Mouse (Mus musculus) midbrain, embryonic 16.5 days (tissue): ENCODE data around the gene Polr2l. TPM values are rescaled to one million over a fixed set of nuclear protein-coding genes. Genes with fewer than 3 reads are reported as not detected.
A peak's percentile ranks its signal among the peaks of the same experiment; 100 is the strongest.

ENCODE experiments used
- ATAC-seq: fragments of 200-750 bp; cut with Nextera tagmentation; 2 replicates; pipeline ENCODE4 v1.8.0; 2017; ENCODE audit warnings: moderate TSS enrichment
- H3K27ac ChIP-seq: fragments of 300-500 bp; sonication (generic); 2 replicates; pipeline ENCODE4 v1.5.1; 2014; ENCODE audit warnings: mild to moderate bottlenecking, low read length, mixed read lengths
- H3K27me3 ChIP-seq: fragments of 300-500 bp; sonication (generic); 2 replicates; pipeline ENCODE4 v1.6.1; 2014; ENCODE audit warnings: low read depth, low read length, mixed read lengths; ENCODE audit not compliant: control insufficient read depth, insufficient read depth
- H3K36me3 ChIP-seq: fragments of 300-500 bp; sonication (generic); 2 replicates; pipeline ENCODE4 v1.6.1; 2014; ENCODE audit warnings: mild to moderate bottlenecking, low read length, moderate library complexity, mixed read lengths; ENCODE audit not compliant: control insufficient read depth, insufficient read depth
- H3K4me1 ChIP-seq: fragments of 300-500 bp; sonication (generic); 2 replicates; pipeline ENCODE4 v1.6.1; 2014; ENCODE audit warnings: mild to moderate bottlenecking, low read length, mixed read lengths; ENCODE audit not compliant: control insufficient read depth, insufficient read depth
- H3K4me2 ChIP-seq: fragments of 300-500 bp; sonication (generic); 2 replicates; pipeline ENCODE4 v1.6.1; 2014; ENCODE audit warnings: mild to moderate bottlenecking, low read length, mixed read lengths
- H3K4me3 ChIP-seq: fragments of 300-500 bp; sonication (generic); 2 replicates; pipeline ENCODE4 v1.5.1; 2014; ENCODE audit warnings: low read depth, mild to moderate bottlenecking, low read length, moderate library complexity, mixed read lengths
- H3K9ac ChIP-seq: fragments of 300-500 bp; sonication (generic); 2 replicates; pipeline ENCODE4 v1.6.1; 2014; ENCODE audit warnings: low read depth, low read length, mixed read lengths
- H3K9me3 ChIP-seq: fragments of 300-500 bp; sonication (generic); replicated peaks from 2 replicates; pipeline ENCODE4 v1.6.1; 2014; ENCODE audit warnings: mild to moderate bottlenecking, low read length, mixed read lengths; ENCODE audit not compliant: control insufficient read depth, poor library complexity, severe bottlenecking
- WGBS: fragments of 180-500 bp; shearing (Covaris S2); extraction: QIAGEN DNeasy Blood & Tissue Kit; methylation state at CpG from one replicate; pipeline ENCODE4 v1.1.7; 2014; 5-methylcytosine and 5-hydroxymethylcytosine counted together
- polyA plus RNA-seq: library from polyadenylated mRNA; unstranded; fragments of >200 nt; fragmentation: Nextera tagmentation; extraction: Ambion mirVana; gene quantifications from 2 replicates; pipeline ENCODE4 v1.2.1, GENCODE M21; 2015

Polr2l gene
- polyA plus RNA-seq, 1 experiment from 2014 or later: 74.0 TPM

DNA sequence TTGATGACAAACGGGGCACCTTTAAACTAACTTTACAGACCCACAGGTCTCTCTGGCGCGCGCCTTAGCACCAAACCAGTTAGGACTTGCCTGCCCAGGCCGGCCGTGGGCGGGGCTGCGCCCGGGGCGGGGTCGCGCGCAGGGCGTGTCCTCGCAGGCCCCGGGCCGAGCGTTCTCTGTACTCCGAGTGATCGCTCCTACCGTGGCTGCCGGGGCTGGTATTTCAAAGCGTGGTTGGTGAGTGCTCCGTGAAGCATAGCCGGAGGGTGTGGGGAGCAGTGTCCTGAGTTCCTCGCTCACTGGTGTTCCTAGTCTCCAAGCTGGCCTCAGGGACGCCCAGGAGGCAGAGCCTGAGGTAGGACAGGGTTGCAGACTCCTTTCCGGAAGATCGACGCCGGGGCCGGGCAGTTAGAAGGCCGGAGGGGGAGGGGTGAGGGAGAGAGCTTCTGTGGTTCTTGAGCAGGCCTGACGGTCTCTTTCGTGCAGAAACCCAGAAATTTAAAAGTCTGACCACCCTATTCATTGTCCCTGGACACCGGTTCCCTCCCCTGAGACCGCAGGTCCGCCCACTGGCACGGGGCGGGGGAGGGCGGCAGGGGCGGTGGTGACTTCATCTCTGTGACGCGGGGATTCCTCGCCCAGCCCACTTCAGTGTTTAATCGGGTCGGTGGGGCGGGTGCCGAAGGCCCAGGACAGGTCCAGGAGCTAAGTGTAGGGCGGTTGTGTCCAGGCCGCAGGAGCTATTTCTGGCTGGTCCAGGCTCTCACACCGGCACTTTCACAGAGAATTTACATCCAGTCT lies 7.5 kb downstream of the Polr2l start, which contains the start of gene Cd151:
Cd151 (plus strand) TSS at position 163 of the 801 bp plus-strand sequence.
- H3K27me3 ChIP-seq: peaks cover 45% of the 10 kb centered on the region
- peaks cover 33% of the 10 kb centered on the region for H3K4me1 ChIP-seq
- H3K4me3 ChIP-seq: peak within 1 kb of the TSS; percentile 56
- under 1% methylated on average over 52 of the region's 52 CpGs for WGBS
- no peaks in the 10 kb centered on the region for H3K9me3 ChIP-seq
- peak within 1 kb of the TSS; percentile 66 for H3K4me2 ChIP-seq
- peak; percentile 56 for ATAC-seq
- peaks cover 8% of the 10 kb centered on the region for H3K36me3 ChIP-seq
- peak within 1 kb of the TSS; percentile 86 for H3K9ac ChIP-seq
- H3K27ac ChIP-seq: peak within 1 kb of the TSS; percentile 82

- ATAC-seq: no peak
- H3K4me3 ChIP-seq: peak overlapping the region; percentile 56
- H3K27me3 ChIP-seq: peaks cover 52% of the 10 kb centered on the region
- H3K36me3 ChIP-seq: peaks cover 4% of the 10 kb centered on the region; the same call in 1 of the 2 replicates
- H3K4me1 ChIP-seq: peaks cover 39% of the 10 kb centered on the region
- 0 out of 2 replicates have a peak overlapping the region, but pooled peaks have one; percentile 10 for H3K27ac ChIP-seq
- WGBS: 68% methylated on average over 10 of the region's 10 CpGs
- peak overlapping the region; percentile 66 for H3K4me2 ChIP-seq
- peak overlapping the region; percentile 86; the same call in 1 of the 2 replicates for H3K9ac ChIP-seq
- H3K9me3 ChIP-seq: no peaks in the 10 kb centered on the region
These were observed 8.3 kb downstream of the Polr2l start for GRCm38 (mm10) chr7:141466607-141467148.

DNA sequence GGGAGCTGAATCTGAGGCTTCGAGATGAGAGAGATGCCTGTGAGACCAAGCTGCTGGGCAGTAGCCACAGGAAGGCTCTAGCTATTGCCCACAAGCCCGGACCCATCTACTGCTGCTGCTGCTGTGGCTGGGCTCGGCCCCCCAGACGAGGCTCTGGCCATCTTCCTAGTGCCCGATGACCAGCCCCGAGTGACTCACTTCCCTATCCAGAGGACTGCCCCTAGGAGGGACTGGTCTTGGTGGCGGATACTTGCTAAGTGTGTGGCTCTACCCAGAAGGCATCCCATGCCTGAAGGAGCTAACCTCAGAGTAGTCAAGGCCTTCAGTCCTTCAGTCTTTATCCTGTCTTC lies 8.9 kb downstream of the Polr2l start:
- no peak overlapping the region for H3K27ac ChIP-seq
- H3K9ac ChIP-seq: no peak overlapping the region
- 80% methylated on average over 7 of the region's 7 CpGs for WGBS
- no peaks in the 10 kb centered on the region for H3K9me3 ChIP-seq
- H3K36me3 ChIP-seq: peaks cover 4% of the 10 kb centered on the region; the same call in 1 of the 2 replicates
- peaks cover 42% of the 10 kb centered on the region for H3K4me1 ChIP-seq
- no peak overlapping the region for H3K4me3 ChIP-seq
- peaks cover 59% of the 10 kb centered on the region for H3K27me3 ChIP-seq
- no peak overlapping the region for H3K4me2 ChIP-seq
- ATAC-seq: no peak

GRCm38 (mm10) chr7:141465388-141466044 lies 9.4 kb downstream of the Polr2l start:
- Histone ChIP-seq H3K36me3 (peaks cover 4% of the 10 kb centered on the region; the same call in 1 of the 2 replicates), H3K4me2 (no peak overlapping the region; the same call in 1 of the 2 replicates), H3K4me1 (peaks cover 42% of the 10 kb centered on the region), H3K27ac (no peak overlapping the region), H3K9ac (no peak overlapping the region), H3K27me3 (peaks cover 64% of the 10 kb centered on the region), H3K9me3 (no peaks in the 10 kb centered on the region), H3K4me3 (no peak overlapping the region)
- WGBS: 48% methylated on average over 8 of the region's 10 CpGs
- ATAC-seq: no peak

- Histone ChIP-seq H3K27ac (no peak overlapping the region), H3K27me3 (peaks cover 70% of the 10 kb centered on the region), H3K4me3 (peak overlapping the region; percentile 23), H3K36me3 (no peaks in the 10 kb centered on the region), H3K9ac (peak overlapping the region; percentile 35; the same call in 1 of the 2 replicates), H3K4me1 (peaks cover 36% of the 10 kb centered on the region), H3K9me3 (no peaks in the 10 kb centered on the region), H3K4me2 (peak overlapping the region; percentile 39)
- 3% methylated on average over 34 of the region's 38 CpGs for WGBS
- ATAC-seq: no peak
These were observed 10.2 kb downstream of the Polr2l start for GRCm38 (mm10) chr7:141464603-141465201.

GRCm38 (mm10) chr7:141463824-141464602 lies 10.9 kb downstream of the Polr2l start:
- Histone ChIP-seq H3K4me2 (peak overlapping the region; percentile 39), H3K27ac (no peak overlapping the region), H3K4me1 (peaks cover 30% of the 10 kb centered on the region), H3K4me3 (no peak overlapping the region), H3K27me3 (peaks cover 70% of the 10 kb centered on the region), H3K9me3 (no peaks in the 10 kb centered on the region), H3K9ac (no peak overlapping the region), H3K36me3 (no peaks in the 10 kb centered on the region)
- 19% methylated on average over 12 of the region's 12 CpGs for WGBS
- no peak for ATAC-seq

DNA sequence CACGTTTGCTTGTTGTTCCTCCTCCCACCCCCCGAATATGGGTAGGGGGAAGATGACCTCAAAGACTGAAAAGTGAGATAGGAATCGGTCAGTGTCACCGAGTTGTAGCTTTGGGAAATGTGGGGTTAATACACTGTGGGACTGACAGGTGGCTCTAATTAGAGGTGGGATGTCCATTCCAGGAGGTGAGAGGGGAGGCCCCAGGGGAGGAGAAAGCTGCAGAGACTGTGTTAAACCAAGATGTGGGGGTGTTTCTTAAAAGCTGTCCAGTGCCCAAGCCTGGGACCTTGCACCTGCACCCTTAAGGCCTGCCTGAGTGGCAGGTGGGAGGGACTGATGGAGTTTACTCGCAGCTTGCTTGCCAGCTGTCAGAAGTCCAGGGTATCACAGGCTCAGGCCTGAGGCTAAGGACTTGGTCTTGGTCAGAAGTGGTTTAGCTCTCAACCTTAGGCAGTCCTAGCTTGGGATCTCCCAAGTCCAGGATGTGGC lies 12.6 kb downstream of the Polr2l start:
- no peak for ATAC-seq
- Histone ChIP-seq H3K27ac (no peak overlapping the region), H3K4me3 (no peak overlapping the region), H3K36me3 (peaks cover 4% of the 10 kb centered on the region; the same call in 1 of the 2 replicates), H3K27me3 (peaks cover 70% of the 10 kb centered on the region), H3K9me3 (no peaks in the 10 kb centered on the region), H3K9ac (no peak overlapping the region), H3K4me2 (peak overlapping the region; percentile 74), H3K4me1 (peaks cover 18% of the 10 kb centered on the region)
- WGBS: 18% methylated on average over 5 of the region's 5 CpGs
